Mouse (Mus musculus) neural tube, embryonic 11.5 days (tissue): ENCODE data around the gene Fermt2. TPM values are rescaled to one million over a fixed set of nuclear protein-coding genes. Genes with fewer than 3 reads are reported as not detected.

Experiments used
- ATAC-seq: fragments of 200-750 bp; cut with Nextera tagmentation; 2 replicates; pipeline ENCODE4 v1.8.0; 2017; ENCODE audit warnings: moderate number of reproducible peaks, mild to moderate bottlenecking, moderate TSS enrichment, moderate library complexity; ENCODE audit not compliant: insufficient read depth, low FRiP score, low TSS enrichment
- DNase-seq: peaks from one replicate; pipeline ENCODE4 v3.0.0-alpha.2; 2015; ENCODE audit warnings: low spot score
- H3K27ac ChIP-seq: fragments of 300-500 bp; sonication (generic); 2 replicates; pipeline ENCODE4 v1.5.1; 2014; ENCODE audit warnings: low read depth, mild to moderate bottlenecking, low read length
- H3K27me3 ChIP-seq: fragments of 300-500 bp; sonication (generic); 2 replicates; pipeline ENCODE4 v1.6.1; 2014; ENCODE audit warnings: mild to moderate bottlenecking, low read length, mixed read lengths; ENCODE audit not compliant: control insufficient read depth, insufficient read depth
- H3K36me3 ChIP-seq: fragments of 300-500 bp; sonication (generic); 2 replicates; pipeline ENCODE4 v1.6.1; 2014; ENCODE audit warnings: mild to moderate bottlenecking, low read length, moderate library complexity, mixed read lengths; ENCODE audit not compliant: control insufficient read depth, insufficient read depth
- H3K4me1 ChIP-seq: fragments of 300-500 bp; sonication (generic); 2 replicates; pipeline ENCODE4 v1.6.1; 2014; ENCODE audit warnings: low read length, mixed read lengths; ENCODE audit not compliant: control insufficient read depth, insufficient read depth
- H3K4me2 ChIP-seq: fragments of 300-500 bp; sonication (generic); 2 replicates; pipeline ENCODE4 v1.6.1; 2014; ENCODE audit warnings: low read depth, mild to moderate bottlenecking, moderate library complexity
- H3K4me3 ChIP-seq: fragments of 300-500 bp; sonication (generic); 2 replicates; pipeline ENCODE4 v1.5.1; 2014; ENCODE audit warnings: low read depth, low read length
- H3K9ac ChIP-seq: fragments of 300-500 bp; sonication (generic); 2 replicates; pipeline ENCODE4 v1.6.1; 2014; ENCODE audit warnings: mild to moderate bottlenecking, low read length
- H3K9me3 ChIP-seq: fragments of 300-500 bp; sonication (generic); 2 replicates; pipeline ENCODE4 v1.6.1; 2016; ENCODE audit warnings: low read length; ENCODE audit not compliant: control insufficient read depth
- WGBS: fragments of 180-500 bp; shearing (Covaris S2); extraction: QIAGEN DNeasy Blood & Tissue Kit; methylation state at CpG from one replicate; pipeline ENCODE4 v1.1.7; 2014; 5-methylcytosine and 5-hydroxymethylcytosine counted together
- polyA plus RNA-seq: library from polyadenylated mRNA; unstranded; fragments of >200 nt; fragmentation: Nextera tagmentation; extraction: Ambion mirVana; gene quantifications from 2 replicates; pipeline ENCODE4 v1.2.1, GENCODE M21; 2014

Fermt2 gene
- polyA plus RNA-seq, 1 experiment from 2014 or later = 75.5 TPM

- Histone ChIP-seq H3K27me3 (no peaks in the 10 kb centered on the region), H3K4me2 (no peak overlapping the region), H3K4me3 (no peak overlapping the region), H3K9ac (no peak overlapping the region), H3K36me3 (peaks cover 11% of the 10 kb centered on the region), H3K27ac (no peak overlapping the region), H3K9me3 (no peaks in the 10 kb centered on the region), H3K4me1 (peaks cover 19% of the 10 kb centered on the region)
- 67% methylated on average over 19 of the region's 19 CpGs for WGBS
- ATAC-seq (no peak), DNase-seq (no peak)
Measured at GRCm38 (mm10) chr14:45464036-45465035, 65.6 kb downstream of the Fermt2 start.

- Histone ChIP-seq H3K4me1 (peaks cover 19% of the 10 kb centered on the region), H3K4me3 (no peak overlapping the region), H3K9me3 (no peaks in the 10 kb centered on the region), H3K9ac (no peak overlapping the region), H3K27me3 (no peaks in the 10 kb centered on the region), H3K36me3 (peaks cover 11% of the 10 kb centered on the region), H3K27ac (0 out of 2 replicates have a peak overlapping the region, but pooled peaks have one; percentile 64), H3K4me2 (no peak overlapping the region)
- 13% methylated on average over 10 of the region's 10 CpGs for WGBS
- DNase-seq = peak; percentile 65
- ATAC-seq = 0 out of 2 replicates have a peak, but pooled peaks have one; percentile 49
Measured at GRCm38 (mm10) chr14:45463599-45463998, 66.3 kb downstream of the Fermt2 start.

GRCm38 (mm10) chr14:45462875-45463475 lies 66.9 kb downstream of the Fermt2 start:
- no peak overlapping the region for H3K9ac ChIP-seq
- H3K27ac ChIP-seq = 0 out of 2 replicates have a peak overlapping the region, but pooled peaks have one; percentile 64
- no peak overlapping the region for H3K4me2 ChIP-seq
- peaks cover 11% of the 10 kb centered on the region for H3K36me3 ChIP-seq
- peaks cover 19% of the 10 kb centered on the region for H3K4me1 ChIP-seq
- ATAC-seq (0 out of 2 replicates have a peak, but pooled peaks have one; percentile 40), DNase-seq (no peak)
- no peaks in the 10 kb centered on the region for H3K27me3 ChIP-seq
- H3K9me3 ChIP-seq = no peaks in the 10 kb centered on the region
- 39% methylated on average over 10 of the region's 10 CpGs for WGBS
- H3K4me3 ChIP-seq = no peak overlapping the region

- peak; percentile 71 for DNase-seq
- Histone ChIP-seq H3K27me3 (no peaks in the 10 kb centered on the region), H3K36me3 (peaks cover 7% of the 10 kb centered on the region; the same call in 1 of the 2 replicates), H3K4me3 (no peak overlapping the region), H3K4me1 (peaks cover 19% of the 10 kb centered on the region), H3K4me2 (no peak overlapping the region), H3K9ac (no peak overlapping the region), H3K9me3 (no peaks in the 10 kb centered on the region), H3K27ac (no peak overlapping the region; the same call in 1 of the 2 replicates)
- peak; percentile 76 for ATAC-seq
- WGBS = 18% methylated on average over 6 of the region's 6 CpGs
Measured at GRCm38 (mm10) chr14:45462374-45462773, 67.5 kb downstream of the Fermt2 start.

GRCm38 (mm10) chr14:45461945-45462344 lies 68.0 kb downstream of the Fermt2 start:
- H3K9me3 ChIP-seq = no peaks in the 10 kb centered on the region
- peaks cover 19% of the 10 kb centered on the region for H3K4me1 ChIP-seq
- DNase-seq (no peak), ATAC-seq (no peak)
- no peaks in the 10 kb centered on the region for H3K27me3 ChIP-seq
- no peak overlapping the region for H3K9ac ChIP-seq
- H3K27ac ChIP-seq = no peak overlapping the region
- no peak overlapping the region for H3K4me2 ChIP-seq
- no peak overlapping the region for H3K4me3 ChIP-seq
- peaks cover 7% of the 10 kb centered on the region; the same call in 1 of the 2 replicates for H3K36me3 ChIP-seq
- WGBS = 93% methylated on average over 6 of the region's 6 CpGs

- H3K4me2 ChIP-seq = no peak overlapping the region
- no peak overlapping the region for H3K27ac ChIP-seq
- H3K9me3 ChIP-seq = no peaks in the 10 kb centered on the region
- H3K9ac ChIP-seq = no peak overlapping the region
- no peak for ATAC-seq
- no peak overlapping the region for H3K4me3 ChIP-seq
- H3K4me1 ChIP-seq = peaks cover 19% of the 10 kb centered on the region
- WGBS = 92% methylated on average over 10 of the region's 10 CpGs
- no peaks in the 10 kb centered on the region for H3K27me3 ChIP-seq
- H3K36me3 ChIP-seq = peaks cover 7% of the 10 kb centered on the region; the same call in 1 of the 2 replicates
- no peak for DNase-seq
Measured at GRCm38 (mm10) chr14:45460491-45460890, 69.4 kb downstream of the Fermt2 start.

- Histone ChIP-seq H3K9ac (no peak overlapping the region), H3K4me3 (no peak overlapping the region), H3K27ac (no peak overlapping the region), H3K9me3 (no peaks in the 10 kb centered on the region), H3K4me1 (peaks cover 19% of the 10 kb centered on the region), H3K36me3 (peaks cover 7% of the 10 kb centered on the region; the same call in 1 of the 2 replicates), H3K4me2 (no peak overlapping the region), H3K27me3 (no peaks in the 10 kb centered on the region)
- DNase-seq (no peak), ATAC-seq (no peak)
- WGBS = 94% methylated on average over 14 of the region's 14 CpGs
Measured at GRCm38 (mm10) chr14:45459877-45460276, 70.0 kb downstream of the Fermt2 start.

- Histone ChIP-seq H3K27ac (no peak overlapping the region), H3K27me3 (no peaks in the 10 kb centered on the region), H3K9me3 (no peaks in the 10 kb centered on the region), H3K4me3 (no peak overlapping the region), H3K36me3 (peaks cover 7% of the 10 kb centered on the region; the same call in 1 of the 2 replicates), H3K4me2 (no peak overlapping the region), H3K4me1 (peaks cover 10% of the 10 kb centered on the region), H3K9ac (no peak overlapping the region)
- DNase-seq = no peak
- 90% methylated on average over 9 of the region's 9 CpGs for WGBS
- ATAC-seq = no peak
Measured at GRCm38 (mm10) chr14:45457003-45457402, 72.9 kb downstream of the Fermt2 start.
